Mouse (Mus musculus) CD8-positive naive resting alpha-beta T cell, adult 2 months (primary cell): ENCODE measurements around the gene Coro6.

Experiments
- DNase-seq, 2 experiments: peaks; one replicate each; pipeline ENCODE4 v3.0.0; 2022; ENCODE audit warnings: low read depth in 2 of 2, low spot score in 2 of 2

Coro6 gene

GRCm38 (mm10) chr11:77511336-77511735 lies 49.1 kb downstream of the Coro6 start:
- DNase-seq = no peak

GRCm38 (mm10) chr11:77512891-77513810 lies 50.9 kb downstream of the Coro6 start:
- DNase-seq = peak; percentile 78 to 84

GRCm38 (mm10) chr11:77513811-77514170 lies 51.6 kb downstream of the Coro6 start:
- no peak for DNase-seq

- DNase-seq = peak in 1 of 2 experiments; percentile 17
Measured at GRCm38 (mm10) chr11:77514281-77514831, 52.1 kb downstream of the Coro6 start.

GRCm38 (mm10) chr11:77514832-77515636 lies 52.8 kb downstream of the Coro6 start, which contains the start of gene Abhd15:
Gene Abhd15, plus strand, starts transcription at chr11:77515121.
- peak; percentile 45 to 48 for DNase-seq

GRCm38 (mm10) chr11:77515637-77516552 lies 53.7 kb downstream of the Coro6 start, which contains the start of gene Trp53i13:
Gene Trp53i13, minus strand, starts transcription at chr11:77515980.
- DNase-seq = no peak

GRCm38 (mm10) chr11:77516553-77517425 lies 54.6 kb downstream of the Coro6 start:
- DNase-seq = no peak

GRCm38 (mm10) chr11:77518051-77518798 lies 56.0 kb downstream of the Coro6 start:
- peak in 1 of 2 experiments; percentile 28 for DNase-seq

GRCm38 (mm10) chr11:77519043-77519442 lies 56.8 kb downstream of the Coro6 start, which contains the start of gene Gm10392:
Gene Gm10392, minus strand, starts transcription at chr11:77519198.
- peak; percentile 74 to 83 for DNase-seq
